Mouse (Mus musculus): ENCODE data around the gene Nr1h3. TPM values are rescaled to one million over a fixed set of nuclear protein-coding genes. Genes with fewer than 3 reads are reported as not detected.

Nr1h3 gene
- 22.7 TPM in 2 replicates for polyA plus RNA-seq (2015; fragmentation: Nextera tagmentation; extraction: Ambion mirVana)

DNA sequence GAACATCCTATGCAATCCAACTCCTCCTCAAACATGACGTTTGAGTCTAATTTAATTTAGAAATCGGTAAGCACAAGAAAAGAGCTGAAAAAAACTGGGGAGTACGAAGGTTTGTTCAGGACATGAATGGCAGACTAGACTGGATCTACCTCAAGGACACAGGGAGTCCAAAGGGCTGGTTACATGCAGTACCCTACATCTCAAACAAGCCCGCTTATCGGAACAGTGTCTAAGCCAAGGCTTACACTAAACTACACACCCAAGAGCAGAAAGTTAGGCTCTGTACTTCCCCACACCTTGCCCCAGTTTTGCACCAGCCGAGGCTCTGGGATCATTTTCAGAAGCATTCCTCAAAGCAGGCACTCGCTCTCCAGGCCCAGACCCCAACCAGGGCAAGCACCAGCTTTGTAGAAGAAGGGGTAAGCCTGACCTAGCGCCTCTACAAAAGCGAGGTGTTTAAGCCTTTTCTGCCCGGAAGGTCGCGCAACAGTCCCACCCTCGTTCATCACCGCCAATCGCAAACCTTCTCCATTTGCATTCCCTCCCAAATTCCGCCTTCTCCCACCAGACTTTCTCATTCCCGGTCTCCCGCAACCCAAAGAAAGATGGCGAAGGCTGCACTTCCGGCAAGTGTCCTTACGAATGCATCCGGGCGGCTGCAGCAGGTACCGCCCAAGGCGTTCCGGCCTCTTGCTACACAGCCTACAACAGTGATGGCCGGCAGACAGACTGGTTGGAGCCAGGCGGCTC is at the start of gene Nr1h3, which contains the start of gene Acp2:
Gene Nr1h3, minus strand, starts transcription at position 613 of the 750 bp plus-strand sequence.
Gene Acp2, plus strand, starts transcription at position 664 of the 750 bp plus-strand sequence.
- peak; percentile 29; the same call in 1 of the 2 replicates for TF ChIP-seq CTCF (IDR thresholded peaks at IDR 0.05; ENCODE audit: low read depth)
- peak within 1 kb of the TSS; percentile 84 for H3K4me3 ChIP-seq (ENCODE audit: low read depth, low read length)
- peak; percentile 96 for ATAC-seq
- H3K9ac ChIP-seq (ENCODE audit: low read depth, low read length) = peak within 1 kb of the TSS; percentile 83
- H3K36me3 ChIP-seq (ENCODE audit: control insufficient read depth, insufficient read depth) = peaks cover 21% of the 10 kb centered on the region
- peak within 1 kb of the TSS; percentile 68 for H3K4me2 ChIP-seq (replicated peaks; ENCODE audit: low read depth)
- H3K27ac ChIP-seq (ENCODE audit: low read depth, low read length) = peak within 1 kb of the TSS; percentile 90
- no peaks in the 10 kb centered on the region for H3K9me3 ChIP-seq (ENCODE audit: control insufficient read depth)
- 0 out of 2 replicates have a peak, but pooled peaks cover 3% of the 10 kb centered on the region for H3K4me1 ChIP-seq (replicated peaks; ENCODE audit: control insufficient read depth, insufficient read depth, low read length)
- 2% methylated on average over 28 of the region's 28 CpGs for WGBS
- H3K27me3 ChIP-seq (replicated peaks; ENCODE audit: control insufficient read depth, insufficient read depth, low read length) = no peaks in the 10 kb centered on the region

DNA sequence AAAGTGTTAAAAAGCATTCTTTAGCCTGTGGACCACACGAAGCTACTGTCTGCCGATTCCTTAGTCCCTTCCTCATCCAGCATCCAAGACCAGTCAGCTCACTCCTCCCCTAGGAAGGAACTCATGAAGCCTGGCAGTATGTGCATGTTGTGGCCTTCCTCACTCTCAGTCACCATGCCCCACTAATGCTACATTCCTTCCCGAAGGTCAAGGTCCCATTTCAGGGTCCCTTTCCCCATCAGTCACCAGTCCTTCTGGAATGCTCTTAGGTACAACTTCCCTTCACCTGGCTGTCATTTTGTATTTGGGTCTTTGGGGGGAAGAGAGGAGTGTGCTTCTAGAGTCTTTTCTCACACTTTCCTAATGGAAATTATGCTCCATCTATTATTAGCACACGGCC is 49.4 kb upstream of the Nr1h3 start:
- Histone ChIP-seq H3K4me1 (replicated peaks; ENCODE audit: control insufficient read depth, insufficient read depth, low read length) (no peaks in the 10 kb centered on the region; the same call in 1 of the 2 replicates), H3K27ac (ENCODE audit: low read depth, low read length) (no peak overlapping the region), H3K4me2 (replicated peaks; ENCODE audit: low read depth) (no peak overlapping the region), H3K36me3 (ENCODE audit: control insufficient read depth, insufficient read depth) (no peaks in the 10 kb centered on the region), H3K9me3 (ENCODE audit: control insufficient read depth) (no peaks in the 10 kb centered on the region), H3K27me3 (replicated peaks; ENCODE audit: control insufficient read depth, insufficient read depth, low read length) (peaks cover 4% of the 10 kb centered on the region), H3K9ac (ENCODE audit: low read depth, low read length) (no peak overlapping the region), H3K4me3 (ENCODE audit: low read depth, low read length) (no peak overlapping the region)
- no peak for TF ChIP-seq CTCF (IDR thresholded peaks at IDR 0.05; ENCODE audit: low read depth)
- ATAC-seq = no peak
- WGBS = 64% methylated on average over 4 of the region's 4 CpGs

DNA sequence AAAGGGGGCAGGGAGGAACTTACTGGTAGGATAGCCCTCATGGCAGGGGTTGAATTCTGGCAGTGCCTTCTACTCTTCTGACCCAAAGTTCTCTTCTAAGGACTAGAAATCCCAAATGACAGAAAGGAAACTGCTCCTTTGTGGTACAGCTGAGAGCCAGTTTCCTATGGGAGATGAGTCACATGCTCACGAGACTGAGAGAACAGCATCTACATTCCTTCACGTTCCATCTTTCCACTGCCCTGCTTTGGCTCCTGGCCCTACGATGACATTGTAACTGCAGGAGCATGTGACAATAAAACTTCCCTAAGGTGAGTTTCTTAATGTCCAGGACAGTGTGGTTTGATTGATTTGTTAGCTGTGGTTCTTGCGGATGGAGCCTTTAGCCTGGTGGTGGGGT is 45.7 kb upstream of the Nr1h3 start:
- no peak for TF ChIP-seq CTCF (IDR thresholded peaks at IDR 0.05; ENCODE audit: low read depth)
- 78% methylated on average over 4 of the region's 4 CpGs for WGBS

DNA sequence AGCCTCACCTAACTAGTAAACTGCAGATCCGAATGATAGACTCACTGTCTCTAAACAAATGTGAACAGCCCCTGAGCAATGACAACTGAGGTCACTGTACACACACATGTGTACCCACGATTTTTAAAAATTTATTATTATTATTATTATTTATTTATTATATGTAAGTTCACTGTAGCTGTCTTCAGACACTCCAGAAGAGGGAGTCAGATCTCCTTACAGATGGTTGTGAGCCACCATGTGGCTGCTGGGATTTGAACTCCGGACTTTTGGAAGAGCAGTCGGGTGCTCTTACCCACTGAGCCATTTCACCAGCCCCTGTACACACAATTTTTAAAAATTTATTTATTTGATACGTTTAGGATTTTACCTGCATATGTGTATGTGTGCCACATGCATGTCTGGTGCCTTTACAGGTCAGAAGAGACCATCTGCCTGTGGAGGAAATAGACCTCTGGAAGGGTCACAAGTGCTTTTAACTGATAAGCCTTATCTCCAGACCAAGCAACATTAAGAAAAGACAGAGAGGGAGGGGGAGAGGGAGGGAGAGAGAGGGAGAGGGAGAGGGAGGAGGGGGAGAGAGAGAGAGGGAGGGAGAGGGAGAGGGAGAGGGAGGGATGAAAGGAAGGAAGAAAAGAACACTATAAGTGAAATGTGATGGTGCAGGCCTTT is 42.1 kb upstream of the Nr1h3 start:
- Histone ChIP-seq H3K36me3 (ENCODE audit: control insufficient read depth, insufficient read depth) (no peaks in the 10 kb centered on the region), H3K4me3 (ENCODE audit: low read depth, low read length) (no peak overlapping the region), H3K4me1 (replicated peaks; ENCODE audit: control insufficient read depth, insufficient read depth, low read length) (no peaks in the 10 kb centered on the region), H3K27ac (ENCODE audit: low read depth, low read length) (no peak overlapping the region), H3K4me2 (replicated peaks; ENCODE audit: low read depth) (no peak overlapping the region), H3K9me3 (ENCODE audit: control insufficient read depth) (no peaks in the 10 kb centered on the region), H3K27me3 (replicated peaks; ENCODE audit: control insufficient read depth, insufficient read depth, low read length) (no peaks in the 10 kb centered on the region), H3K9ac (ENCODE audit: low read depth, low read length) (no peak overlapping the region)
- ATAC-seq = no peak
- 73% methylated on average over 5 of the region's 5 CpGs for whole genome bisulfite sequencing
- no peak for TF ChIP-seq CTCF (IDR thresholded peaks at IDR 0.05; ENCODE audit: low read depth)

More for the DNA sequence above, 45.7 kb upstream of the Nr1h3 start:
- H3K27me3 ChIP-seq (replicated peaks; ENCODE audit: control insufficient read depth, insufficient read depth, low read length) = no peaks in the 10 kb centered on the region
- no peak overlapping the region for H3K4me3 ChIP-seq (ENCODE audit: low read depth, low read length)
- no peak for ATAC-seq
- H3K27ac ChIP-seq (ENCODE audit: low read depth, low read length) = no peak overlapping the region
- H3K4me2 ChIP-seq (replicated peaks; ENCODE audit: low read depth) = no peak overlapping the region
- no peak overlapping the region for H3K9ac ChIP-seq (ENCODE audit: low read depth, low read length)
- no peaks in the 10 kb centered on the region for H3K9me3 ChIP-seq (ENCODE audit: control insufficient read depth)
- no peaks in the 10 kb centered on the region for H3K4me1 ChIP-seq (replicated peaks; ENCODE audit: control insufficient read depth, insufficient read depth, low read length)
- no peaks in the 10 kb centered on the region for H3K36me3 ChIP-seq (ENCODE audit: control insufficient read depth, insufficient read depth)

DNA sequence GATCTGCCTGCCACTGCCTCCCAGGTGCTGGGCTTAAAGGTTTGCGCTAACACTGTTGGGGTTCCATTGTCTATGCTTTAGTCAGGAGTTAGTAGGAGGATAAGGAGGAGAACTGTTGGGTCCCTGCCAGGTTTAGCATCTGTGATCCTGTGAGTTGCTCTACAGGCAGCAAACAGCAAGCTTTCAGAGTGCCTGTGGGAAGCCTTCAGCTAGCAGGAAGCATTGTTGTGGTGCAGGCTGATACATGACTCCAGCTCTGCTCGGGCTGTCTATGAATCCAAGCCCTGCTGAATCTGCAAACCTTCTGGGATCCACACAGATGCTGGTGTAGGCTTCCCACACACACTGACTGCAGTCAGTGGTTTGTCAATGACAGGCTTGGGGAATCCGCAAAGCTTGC is 40.8 kb upstream of the Nr1h3 start:
- H3K36me3 ChIP-seq (ENCODE audit: control insufficient read depth, insufficient read depth) = no peaks in the 10 kb centered on the region
- H3K9me3 ChIP-seq (ENCODE audit: control insufficient read depth) = no peaks in the 10 kb centered on the region
- no peaks in the 10 kb centered on the region for H3K27me3 ChIP-seq (replicated peaks; ENCODE audit: control insufficient read depth, insufficient read depth, low read length)
- no peak for TF ChIP-seq CTCF (IDR thresholded peaks at IDR 0.05; ENCODE audit: low read depth)
- 68% methylated on average over 3 of the region's 3 CpGs for WGBS
- H3K9ac ChIP-seq (ENCODE audit: low read depth, low read length) = no peak overlapping the region
- no peak overlapping the region for H3K4me2 ChIP-seq (replicated peaks; ENCODE audit: low read depth)
- no peak overlapping the region for H3K4me3 ChIP-seq (ENCODE audit: low read depth, low read length)
- no peaks in the 10 kb centered on the region for H3K4me1 ChIP-seq (replicated peaks; ENCODE audit: control insufficient read depth, insufficient read depth, low read length)
- no peak overlapping the region for H3K27ac ChIP-seq (ENCODE audit: low read depth, low read length)
- ATAC-seq = no peak

DNA sequence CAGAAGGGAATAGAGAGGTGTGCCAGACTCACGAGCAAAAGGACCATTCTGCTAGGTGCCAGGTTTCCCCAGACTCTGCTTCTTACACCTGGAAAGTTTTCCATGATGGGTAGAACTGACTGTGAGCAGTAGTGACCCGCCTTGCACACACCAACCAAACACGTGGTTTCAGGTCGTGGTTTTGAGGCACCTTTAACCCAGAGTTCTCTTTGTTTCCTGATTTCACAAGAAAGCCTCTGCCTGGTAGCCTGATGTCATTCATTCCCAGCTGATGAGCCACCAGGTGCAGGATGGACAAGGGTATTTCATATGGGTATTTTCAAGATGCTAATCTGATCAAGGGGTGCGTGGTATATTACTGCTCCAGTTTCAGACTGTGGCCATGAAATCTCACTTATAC is 39.9 kb upstream of the Nr1h3 start:
- no peaks in the 10 kb centered on the region for H3K9me3 ChIP-seq (ENCODE audit: control insufficient read depth)
- WGBS = 43% methylated on average over 5 of the region's 5 CpGs

More for the DNA sequence above, 39.9 kb upstream of the Nr1h3 start:
- Histone ChIP-seq H3K36me3 (ENCODE audit: control insufficient read depth, insufficient read depth) (no peaks in the 10 kb centered on the region), H3K27ac (ENCODE audit: low read depth, low read length) (no peak overlapping the region), H3K9ac (ENCODE audit: low read depth, low read length) (no peak overlapping the region), H3K4me3 (ENCODE audit: low read depth, low read length) (no peak overlapping the region), H3K4me1 (replicated peaks; ENCODE audit: control insufficient read depth, insufficient read depth, low read length) (no peaks in the 10 kb centered on the region), H3K4me2 (replicated peaks; ENCODE audit: low read depth) (no peak overlapping the region), H3K27me3 (replicated peaks; ENCODE audit: control insufficient read depth, insufficient read depth, low read length) (no peaks in the 10 kb centered on the region)
- peak; percentile 74 for ATAC-seq
- TF ChIP-seq CTCF (IDR thresholded peaks at IDR 0.05; ENCODE audit: low read depth) = no peak

Measured in intestine, postnatal 0 days (tissue).